Mouse (Mus musculus): Measurements from ENCODE around the gene Shisa6. TPM values are rescaled to one million over a fixed set of nuclear protein-coding genes. Genes with fewer than 3 reads are reported as not detected.

Shisa6 gene
- not detected for polyA plus RNA-seq (2017; shearing (Covaris generic))

DNA sequence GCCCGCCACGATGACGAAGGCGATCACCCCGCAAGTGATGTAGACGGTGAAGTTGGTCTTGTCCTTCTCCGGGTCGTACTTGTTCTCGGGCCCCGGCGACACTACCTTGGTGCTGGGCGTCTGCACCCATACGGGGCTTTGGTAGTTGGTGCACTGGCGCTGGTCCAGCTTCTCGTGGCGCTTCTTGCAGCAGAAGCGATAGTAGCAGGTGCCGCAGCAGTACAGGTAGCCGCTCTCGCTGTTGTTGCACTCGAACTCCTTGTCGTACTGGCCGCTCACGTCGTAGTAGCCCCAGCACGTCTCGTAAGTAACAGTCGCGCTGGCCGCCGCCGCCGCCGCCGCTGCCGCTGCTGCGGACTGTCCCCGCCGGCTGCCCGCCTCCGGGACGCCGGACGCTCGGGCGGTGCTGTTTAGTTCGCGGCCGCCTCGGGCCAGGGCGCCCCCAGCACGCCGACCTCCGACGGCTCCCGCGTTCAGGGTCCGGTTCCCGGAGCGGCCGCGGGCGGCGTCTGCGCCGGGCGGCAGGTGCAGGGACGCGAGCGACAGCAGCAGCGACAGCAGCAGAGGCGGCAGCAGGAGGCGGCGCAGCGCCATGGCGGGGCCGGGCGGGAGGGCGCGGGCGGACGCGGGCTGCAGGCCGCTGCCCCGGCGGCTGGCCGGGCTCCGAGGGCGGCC is at the start of gene Shisa6:
Shisa6 (minus strand) TSS at position 594 of the 675 bp plus-strand sequence.
- ATAC-seq: no peak

DNA sequence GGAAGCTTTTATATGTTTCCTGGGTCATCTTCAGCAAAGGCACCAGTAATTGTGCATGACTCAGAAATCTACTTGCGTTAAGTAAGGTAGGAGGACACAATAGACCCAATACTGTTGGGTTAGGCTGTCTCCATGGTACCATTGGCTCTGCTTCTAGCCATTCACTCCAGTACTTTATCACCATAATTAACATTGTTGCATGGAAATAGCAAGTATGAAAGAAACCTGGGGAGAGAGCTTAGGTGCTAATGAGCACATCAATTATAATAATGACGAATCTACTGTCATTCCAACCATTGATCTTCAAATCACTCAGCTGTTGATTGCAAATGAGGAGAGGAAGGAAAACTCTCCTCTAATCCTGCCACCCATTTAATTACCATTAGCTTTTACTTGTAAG is 48.1 kb upstream of the Shisa6 start:
- no peak for ATAC-seq

DNA sequence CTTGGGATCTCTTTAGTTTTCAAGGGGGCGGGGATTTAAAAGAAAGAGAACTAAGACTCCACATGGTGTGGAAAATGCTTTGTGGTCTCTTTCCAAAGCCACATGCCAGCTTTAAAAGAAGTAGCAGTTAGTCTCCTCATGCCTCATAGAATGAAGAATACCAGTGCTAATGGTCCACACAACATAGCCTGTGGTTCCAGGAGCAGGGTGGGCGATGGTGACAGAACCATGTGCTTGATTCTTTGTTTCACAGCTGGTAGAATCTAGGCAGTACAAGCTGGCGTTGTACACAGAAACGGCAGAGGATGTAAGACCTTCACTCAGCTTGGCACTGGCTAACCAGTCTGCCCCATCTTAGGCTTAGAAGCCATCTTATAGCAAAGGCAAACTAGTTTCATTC is 43.3 kb upstream of the Shisa6 start:
- no peak for ATAC-seq

DNA sequence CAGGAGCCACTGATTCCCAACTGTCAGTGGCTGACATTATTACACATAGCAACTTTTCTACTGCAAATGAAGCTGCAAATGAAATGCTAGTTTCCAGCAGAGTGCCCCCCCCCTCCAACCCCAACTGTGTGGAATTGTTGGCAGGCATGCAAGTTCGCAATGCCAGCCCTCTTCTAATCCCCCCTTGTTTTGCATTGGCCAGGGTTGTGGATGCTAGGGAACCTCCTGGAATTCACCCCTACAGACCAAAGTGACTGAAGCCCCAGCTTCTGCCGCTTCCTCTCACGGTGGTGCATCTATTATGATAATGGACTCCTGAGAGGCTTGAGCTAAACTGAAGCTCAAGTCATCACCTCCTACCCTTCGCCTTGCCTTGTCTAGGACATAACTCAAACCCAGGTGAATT is 42.6 kb upstream of the Shisa6 start:
- ATAC-seq: no peak

DNA sequence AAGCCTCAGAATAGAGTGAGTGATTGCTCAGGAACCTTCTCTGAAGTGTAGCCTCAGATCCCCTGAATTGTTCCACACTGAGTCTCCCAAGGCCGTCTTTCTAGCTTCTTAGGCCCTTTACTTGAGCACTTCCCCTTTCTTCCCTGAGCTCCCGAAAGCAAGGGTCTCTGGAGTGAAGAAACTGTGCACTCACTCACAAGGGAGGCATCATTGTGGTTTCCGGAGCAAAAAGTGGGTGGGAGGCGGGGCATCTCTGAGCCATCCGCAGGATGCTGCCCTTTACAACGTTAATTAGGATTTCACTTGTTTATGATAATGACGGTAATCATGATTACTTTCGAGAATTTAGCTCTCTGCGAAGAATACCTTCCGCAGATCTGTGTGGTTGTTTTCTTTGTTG is 41.6 kb upstream of the Shisa6 start:
- ATAC-seq: no peak

DNA sequence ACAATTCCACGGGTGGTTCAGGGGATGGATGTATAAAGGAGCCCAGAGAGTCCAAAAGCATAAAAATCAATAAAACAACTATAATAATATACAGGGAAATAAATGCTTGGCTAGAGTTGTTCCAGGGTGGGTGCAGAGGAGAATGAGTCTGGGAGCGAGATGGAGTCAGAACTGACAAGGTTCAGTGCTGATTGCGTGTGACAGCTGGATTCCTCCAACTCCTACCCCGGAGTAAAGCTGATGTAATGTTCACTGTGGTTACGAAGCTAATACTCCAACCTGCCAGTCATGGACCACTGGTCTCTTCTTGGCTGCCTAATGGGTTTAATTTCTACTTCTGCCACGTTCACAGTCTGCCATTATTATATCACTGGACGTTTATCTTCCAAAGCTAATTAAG is 36.5 kb upstream of the Shisa6 start:
- ATAC-seq: no peak

DNA sequence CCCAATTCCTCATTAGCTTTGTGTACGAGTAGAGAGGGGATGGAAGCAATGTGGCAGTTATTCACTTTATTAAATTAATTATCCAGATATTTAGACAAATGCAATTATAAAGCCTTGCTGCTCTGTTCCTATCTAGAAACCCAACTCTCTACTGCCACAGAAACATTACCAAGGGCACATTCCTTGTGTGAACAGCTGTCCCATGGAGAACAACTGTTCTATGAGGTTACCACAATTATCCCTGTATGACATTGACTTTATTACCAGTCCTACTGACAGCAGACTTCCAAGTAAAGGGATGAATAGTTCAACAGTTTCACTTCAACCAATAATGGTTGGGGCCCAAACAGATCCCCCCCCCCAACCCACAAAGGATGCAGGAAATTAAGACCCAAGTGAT is 12.1 kb upstream of the Shisa6 start:
- no peak for ATAC-seq

DNA sequence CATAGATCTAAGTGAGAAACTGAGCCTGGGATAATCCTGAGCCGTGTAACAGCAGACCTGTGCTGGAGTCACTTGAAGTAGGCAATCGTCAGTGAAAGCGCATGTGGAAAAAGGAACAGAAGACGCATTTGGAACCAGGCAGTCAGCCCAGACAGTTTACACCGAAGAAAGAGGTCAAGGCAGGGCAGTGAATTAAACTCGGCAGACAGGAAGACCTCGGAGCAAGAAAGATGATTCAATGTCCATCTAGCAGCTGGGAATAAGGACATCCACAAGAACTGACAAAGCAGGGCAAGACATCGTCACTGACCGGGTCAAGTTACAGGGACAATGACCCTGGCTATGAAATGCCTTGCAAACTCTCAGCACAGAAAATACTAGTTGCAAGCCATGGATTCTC is 10.1 kb upstream of the Shisa6 start:
- ATAC-seq: no peak

DNA sequence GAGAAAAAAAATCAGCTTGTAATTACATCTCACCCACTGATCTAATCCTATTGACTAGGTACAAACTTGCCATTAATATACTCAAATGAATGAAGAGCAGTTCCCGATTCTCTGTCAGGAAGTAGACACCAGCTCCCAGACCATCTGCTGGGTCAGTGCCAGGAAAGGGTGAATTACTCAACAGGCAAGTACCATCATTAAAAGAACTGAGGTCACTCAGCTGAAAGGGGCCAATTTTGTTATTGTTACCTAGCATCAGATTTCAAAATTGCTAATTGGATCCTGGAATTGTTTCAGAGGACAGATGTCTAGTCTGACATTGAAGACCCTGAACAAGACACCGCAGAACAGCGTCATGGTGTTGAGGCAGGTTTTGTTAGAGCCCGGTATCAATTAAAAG is 9.4 kb upstream of the Shisa6 start:
- no peak for ATAC-seq

DNA sequence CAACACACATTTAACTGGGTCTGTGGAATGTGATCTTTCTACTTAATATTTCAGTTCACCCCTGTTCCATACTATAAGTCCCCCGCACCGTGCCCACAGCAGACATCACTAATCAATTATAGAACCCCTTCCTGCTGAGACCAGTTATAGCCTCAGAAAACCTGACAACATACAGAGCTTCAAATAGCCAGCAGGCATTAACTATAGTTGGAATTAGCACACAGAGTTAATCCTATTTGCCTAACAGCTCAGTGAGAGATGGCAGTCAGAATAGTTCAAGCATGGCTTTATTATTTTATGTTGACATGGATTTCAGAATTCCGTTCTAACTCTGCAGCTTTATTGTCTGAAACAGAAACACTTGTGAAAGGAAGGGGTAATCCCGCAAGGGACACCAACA is 8.5 kb upstream of the Shisa6 start:
- ATAC-seq: no peak

DNA sequence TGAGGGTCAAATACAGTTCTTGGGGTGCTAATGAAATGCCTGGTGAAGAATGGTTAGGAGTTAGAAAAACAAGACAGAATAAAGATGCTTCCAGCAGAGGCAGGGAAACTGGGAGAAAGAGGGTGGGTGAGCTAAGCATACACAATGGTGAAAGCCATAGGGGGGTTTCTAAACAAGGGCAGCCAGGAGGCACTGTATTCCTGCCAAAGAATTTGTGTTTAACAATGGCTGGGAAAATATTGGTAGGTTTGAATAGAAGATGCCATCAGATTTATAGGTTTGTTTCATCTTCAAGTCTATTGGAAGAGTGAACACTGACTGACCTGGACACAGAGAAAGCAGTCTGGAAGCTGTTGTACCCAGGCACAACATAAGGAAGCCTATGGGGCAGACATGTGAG is 2.4 kb upstream of the Shisa6 start:
- no peak for ATAC-seq

DNA sequence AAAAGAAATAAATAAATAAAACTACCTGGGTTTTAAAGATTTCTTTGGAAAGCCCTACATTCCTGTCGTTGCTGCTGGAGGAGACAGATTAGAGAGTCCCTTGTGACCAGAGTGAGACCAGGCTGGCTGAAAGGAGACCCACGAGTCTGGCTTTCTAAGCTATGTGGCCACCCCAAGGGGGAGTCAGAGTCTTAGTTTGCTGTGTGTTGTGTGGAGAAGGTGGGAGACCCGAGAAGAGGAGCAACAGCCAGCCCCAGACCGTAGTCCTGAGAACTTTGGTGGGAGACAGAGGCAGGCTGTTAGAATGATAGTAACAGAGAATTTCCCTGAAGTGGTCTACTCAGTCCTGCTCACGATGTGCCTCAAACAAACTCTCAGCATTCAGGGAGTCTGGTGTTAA is 1.6 kb upstream of the Shisa6 start:
- no peak for ATAC-seq

DNA sequence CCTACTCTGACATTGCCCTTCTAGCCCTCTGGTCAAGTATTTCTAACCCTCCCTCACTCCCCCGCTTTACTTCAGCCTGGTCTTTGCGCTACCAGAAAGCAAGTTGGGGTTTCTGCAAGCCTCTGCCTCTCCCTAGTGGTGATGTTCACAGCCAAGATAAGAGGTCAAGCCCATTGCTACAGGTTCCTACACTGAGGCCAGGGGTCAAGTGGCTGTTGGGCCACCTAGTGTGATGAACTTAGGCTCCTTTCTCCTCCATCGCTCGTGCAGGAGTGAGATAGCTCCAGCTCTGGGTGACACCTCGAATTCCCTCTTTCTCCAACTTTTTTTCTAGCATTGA is 1.2 kb upstream of the Shisa6 start:
- no peak for ATAC-seq

DNA sequence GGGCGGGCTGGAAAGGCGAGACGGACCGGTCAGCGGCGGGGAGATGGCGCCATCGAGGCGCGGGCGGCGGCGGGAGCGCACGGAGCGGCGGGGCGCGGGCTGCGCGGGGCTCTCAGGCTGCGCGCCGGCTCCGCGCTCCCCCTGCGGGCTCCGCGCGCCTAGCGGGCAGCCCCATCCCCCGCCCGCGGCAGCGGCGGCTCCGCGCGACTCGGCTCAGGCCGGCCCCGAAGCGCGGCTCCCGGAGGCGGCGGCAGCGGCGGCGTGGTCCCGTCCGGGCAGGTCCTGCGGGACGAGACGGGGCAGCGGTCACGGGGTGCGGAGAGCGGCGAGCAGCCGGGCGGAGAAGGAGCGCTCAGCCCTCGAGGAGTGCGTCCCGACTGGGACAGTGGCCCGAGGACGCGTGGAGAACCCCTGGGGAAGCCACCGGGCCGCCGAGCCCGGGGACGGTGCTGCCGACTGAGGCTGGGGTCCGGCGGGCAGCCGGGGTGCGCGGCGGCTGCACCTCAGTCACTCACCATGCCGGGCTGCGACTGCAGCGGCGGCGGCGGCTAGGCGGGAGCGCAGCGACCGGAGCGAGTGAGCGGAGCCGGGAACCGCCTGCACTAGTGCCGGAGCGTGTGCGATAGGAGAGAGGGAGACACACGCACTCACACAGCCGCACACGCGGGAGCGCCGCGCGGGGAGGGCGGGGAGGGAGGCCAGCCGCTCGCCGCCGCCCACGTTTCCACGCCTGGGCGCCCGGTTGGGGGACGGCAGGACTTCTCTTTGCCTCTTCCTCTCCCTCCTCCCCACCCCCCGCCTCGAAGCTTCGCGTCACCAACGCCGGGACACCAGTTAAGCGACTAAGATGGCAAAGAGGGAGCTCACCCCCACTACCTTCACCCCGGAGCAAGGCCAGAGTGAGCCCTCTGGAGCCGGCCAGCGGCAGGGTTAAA is 549 bp upstream of the Shisa6 start:
- ATAC-seq: no peak

DNA sequence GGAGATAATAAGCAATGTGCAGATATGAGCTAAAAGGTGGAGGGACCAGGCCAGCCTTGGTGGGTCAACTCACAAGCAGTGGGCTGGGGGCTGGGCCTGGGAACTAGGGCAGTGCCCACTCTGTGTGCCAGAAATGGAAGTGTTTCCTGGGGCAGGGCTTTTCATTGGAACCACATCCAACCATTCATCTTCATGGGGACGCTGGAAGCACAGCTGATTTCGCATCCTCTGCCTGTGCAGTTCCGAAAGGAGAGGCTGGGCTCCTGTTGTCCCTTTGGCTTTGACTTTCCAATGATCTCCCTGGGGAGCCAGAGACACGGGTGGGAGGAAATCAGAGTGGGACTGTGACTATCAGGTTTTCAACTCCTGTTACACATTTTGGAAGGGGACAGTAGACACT is 1.5 kb downstream of the Shisa6 start:
- ATAC-seq: no peak

DNA sequence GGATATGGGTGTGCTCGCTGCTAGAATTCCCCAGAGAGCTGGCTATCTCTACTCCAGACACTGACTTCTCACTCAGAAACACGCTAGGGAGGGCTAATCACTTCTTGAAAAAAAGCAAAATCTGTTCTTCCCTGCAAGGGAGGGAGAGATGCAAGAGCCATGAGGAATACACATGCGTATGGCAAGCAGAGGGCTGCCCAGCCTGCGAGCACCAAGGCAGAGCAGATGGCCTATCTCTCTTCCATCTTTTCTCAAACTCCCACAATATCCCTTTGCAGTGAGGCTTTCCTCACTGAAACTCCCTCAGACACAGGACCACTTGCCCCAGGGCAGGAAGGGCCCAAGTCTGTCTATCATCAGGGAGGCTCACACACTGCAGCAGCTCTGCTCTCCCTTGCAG is 3.4 kb downstream of the Shisa6 start:
- ATAC-seq: no peak

DNA sequence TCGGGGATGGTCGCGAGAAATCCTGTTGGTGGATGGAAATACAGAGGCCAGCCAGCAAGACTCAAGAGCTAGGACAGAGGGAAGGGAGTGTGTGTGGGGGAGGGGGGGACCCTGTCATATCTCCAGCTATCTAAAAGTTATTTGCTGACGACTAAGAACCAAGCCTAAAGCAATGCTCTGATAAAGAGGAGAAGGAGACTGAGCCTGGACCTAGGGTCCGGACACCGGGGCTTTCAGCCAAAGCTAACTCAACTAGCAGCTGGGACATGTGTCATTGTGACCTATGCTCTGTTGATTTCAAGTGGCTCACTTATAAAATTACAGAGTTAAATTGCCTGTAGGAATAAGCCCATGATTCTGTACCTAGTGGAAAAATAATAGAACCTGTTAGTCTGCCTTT is 6.4 kb downstream of the Shisa6 start:
- ATAC-seq: no peak

DNA sequence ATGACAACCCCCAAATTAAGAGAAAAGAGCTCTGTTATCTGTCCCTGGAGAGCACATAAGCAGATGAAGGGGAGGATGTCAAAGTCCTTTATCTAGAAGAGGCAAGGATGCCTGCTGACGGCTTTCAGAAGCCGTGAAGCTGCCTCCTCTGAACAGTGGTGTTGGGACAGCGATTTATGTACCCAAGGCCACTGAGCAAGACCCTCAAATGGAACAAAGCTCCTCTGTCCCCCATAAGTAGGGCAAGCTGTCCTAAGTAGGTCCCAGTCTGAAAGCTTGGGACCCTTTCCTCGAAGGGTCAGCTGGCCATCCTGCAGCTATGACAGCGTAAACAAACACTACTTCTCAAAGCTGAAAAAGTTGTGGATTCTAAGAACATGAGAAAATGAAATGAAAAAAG is 11.4 kb downstream of the Shisa6 start:
- ATAC-seq: no peak

DNA sequence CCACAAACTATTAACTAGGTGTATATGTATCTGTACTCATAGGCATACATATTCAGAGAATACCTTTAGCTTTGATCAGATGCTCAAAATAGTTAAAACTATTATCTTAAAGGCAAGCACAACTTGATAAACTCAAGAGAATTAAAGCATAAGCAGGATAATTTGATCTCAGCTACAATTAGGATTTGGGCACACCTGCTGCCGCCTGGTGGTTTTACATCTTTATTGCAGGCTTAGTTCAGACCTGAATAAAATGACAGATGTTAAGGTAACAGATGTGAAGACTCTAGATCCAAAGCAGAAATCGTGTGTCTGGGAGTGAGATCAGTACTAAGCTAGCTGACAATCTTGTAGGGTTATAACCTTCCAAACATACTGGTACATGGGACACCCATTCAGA is 24.8 kb downstream of the Shisa6 start:
- no peak for ATAC-seq

DNA sequence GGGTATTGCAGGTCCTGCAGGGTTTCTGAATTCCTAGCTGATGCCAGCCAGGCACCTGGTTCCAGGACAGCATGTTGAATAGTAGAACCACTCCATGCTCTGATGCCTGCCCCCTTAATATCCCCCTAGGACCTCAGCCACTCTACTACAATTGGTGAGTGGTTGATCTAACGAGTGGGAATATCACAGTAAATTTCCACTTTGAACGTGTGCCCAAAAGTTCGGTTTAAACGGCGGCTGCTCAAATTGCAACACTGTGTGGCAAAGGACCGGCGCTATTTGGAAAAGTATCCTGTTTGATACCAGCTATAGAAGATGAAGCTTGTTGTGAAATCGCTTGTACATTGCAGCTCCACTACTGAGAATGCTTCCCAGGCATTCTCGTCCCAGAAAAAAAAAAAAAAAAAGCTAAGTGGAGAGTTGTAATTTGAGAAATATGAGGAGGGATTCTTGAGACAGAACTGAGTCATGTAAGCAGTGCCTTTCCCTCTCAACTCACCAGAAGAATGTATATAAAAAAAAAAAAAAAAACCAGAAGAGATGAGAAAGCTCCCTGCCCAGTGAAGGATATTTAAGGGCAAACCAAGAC is 26.8 kb downstream of the Shisa6 start:
- no peak for ATAC-seq

DNA sequence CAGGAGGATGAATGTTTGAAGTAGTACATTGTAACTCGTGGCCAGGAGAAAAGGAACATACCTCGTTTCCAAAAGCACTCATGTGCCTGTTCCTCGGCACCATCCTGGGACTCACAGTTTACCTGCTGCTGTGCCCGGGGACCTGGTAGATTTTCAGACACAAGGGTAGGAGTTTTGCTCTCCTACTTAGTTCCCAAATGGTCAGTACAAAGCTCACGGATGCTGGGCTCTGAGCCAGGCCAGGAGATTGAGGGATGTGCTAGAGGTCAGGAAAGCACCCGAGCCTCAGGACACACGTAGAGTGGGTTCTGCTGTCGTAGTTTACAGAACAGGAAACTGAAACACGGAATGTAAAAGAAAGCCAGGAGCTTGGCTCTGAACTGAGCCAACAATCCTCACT is 29.5 kb downstream of the Shisa6 start:
- ATAC-seq: no peak

DNA sequence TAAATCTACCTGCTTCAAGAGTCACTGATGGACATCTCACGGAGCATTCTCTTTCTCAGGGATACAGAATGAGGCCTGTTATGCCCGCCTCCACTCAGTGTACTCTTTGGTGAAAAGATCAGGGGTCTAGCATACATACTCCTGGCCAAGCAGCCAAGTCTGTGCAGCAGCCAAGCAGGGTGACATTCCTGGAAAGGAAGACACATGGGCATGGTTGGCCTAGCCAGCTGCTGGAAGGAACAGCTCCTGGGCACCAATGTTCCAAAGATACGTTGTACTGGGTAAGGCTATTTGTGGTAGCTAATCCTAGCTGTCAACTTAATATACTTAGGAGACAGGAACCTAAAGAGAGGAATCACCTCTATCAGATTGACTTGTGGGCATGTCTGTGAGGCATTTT is 31.4 kb downstream of the Shisa6 start:
- ATAC-seq: no peak

DNA sequence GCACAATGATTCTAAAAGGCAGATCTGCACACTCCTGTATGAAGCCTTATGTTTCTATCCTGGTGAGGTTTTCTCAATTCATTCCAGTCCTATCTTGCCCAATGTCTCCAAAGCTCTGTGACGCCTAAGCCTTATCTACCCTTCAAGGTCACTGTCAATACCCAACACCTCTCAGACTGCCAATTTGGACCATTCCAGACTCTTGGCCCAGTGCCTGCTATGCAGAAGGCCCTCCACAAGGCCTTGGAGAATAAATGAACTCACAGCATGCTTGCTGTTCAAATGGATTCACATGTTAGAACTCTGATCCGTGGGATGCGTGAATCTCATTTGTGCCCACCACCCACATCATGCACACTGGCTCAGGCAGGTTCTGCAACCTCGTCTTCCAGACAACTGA is 38.0 kb downstream of the Shisa6 start:
- no peak for ATAC-seq

DNA sequence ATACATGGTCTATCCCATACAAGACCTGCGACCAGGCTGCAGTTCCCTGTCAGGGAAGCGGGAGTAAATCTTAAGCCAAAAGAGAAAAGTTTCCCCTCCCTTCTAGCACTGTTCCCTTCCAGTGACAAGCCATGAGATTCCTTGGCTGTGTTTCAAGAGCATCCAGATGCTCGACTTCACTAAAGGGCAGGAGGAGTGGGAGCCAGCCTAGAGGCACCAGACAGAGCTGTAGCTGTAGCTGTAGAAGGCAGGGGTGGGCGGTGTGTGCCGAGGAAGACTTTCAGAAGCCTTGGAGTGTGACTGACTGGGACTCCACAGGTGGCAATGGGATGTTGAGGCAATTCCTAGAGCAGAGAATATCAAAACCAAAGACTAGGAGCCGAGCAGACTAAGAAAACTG is 43.3 kb downstream of the Shisa6 start:
- no peak for ATAC-seq

Data from inflammation-experienced regulatory T-cells, adult 6 months (primary cell).